Mouse (Mus musculus): ENCODE results near the gene Amt.
A peak's percentile ranks its signal among the peaks of the same experiment; 100 is the strongest.
"Not testable (repeated sequence)": the region's sequence is repeated elsewhere in the genome, so short reads cannot be mapped to it uniquely, and the experiment has no call there.

The Amt gene

GRCm38 (mm10) chr9:108280071-108280828 is 16.4 kb upstream of the Amt start:
- no peak for DNase-seq (ENCODE audit: low spot score)

GRCm38 (mm10) chr9:108284410-108284809 is 12.2 kb upstream of the Amt start:
- peak; percentile 71 for DNase-seq (ENCODE audit: low spot score)

DNA sequence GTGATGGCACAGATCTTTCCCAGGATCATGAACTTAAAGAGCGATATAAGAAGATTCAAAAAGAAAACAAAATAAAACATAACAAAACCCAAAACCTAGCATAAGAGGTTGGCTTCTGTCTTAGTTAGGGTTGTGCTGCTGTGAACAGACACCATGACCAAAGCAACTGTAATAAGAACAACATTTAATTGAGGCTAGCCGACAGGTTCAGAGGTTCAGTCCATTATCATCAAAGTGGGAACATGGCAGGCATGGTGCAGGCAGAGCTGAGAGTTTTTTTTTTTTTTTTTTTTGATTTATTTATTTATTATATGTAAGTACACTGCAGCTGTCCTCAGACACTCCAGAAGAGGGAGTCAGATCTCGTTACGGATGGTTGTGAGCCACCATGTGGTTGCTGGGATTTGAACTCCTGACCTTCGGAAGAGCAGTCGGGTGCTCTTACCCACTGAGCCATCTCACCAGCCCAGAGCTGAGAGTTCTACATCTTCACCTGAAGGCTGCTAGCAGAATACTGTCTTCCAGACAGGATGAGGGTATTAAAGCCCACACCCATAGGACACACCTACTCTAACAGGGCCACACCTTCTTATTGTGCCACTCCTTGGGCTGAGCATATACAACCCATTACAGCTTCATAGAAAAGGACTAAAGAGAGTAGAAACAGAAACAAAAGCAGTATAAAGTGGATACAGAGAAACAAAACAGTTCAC is 9.0 kb upstream of the Amt start:
- not testable (repeated sequence) for DNase-seq (ENCODE audit: low spot score)

GRCm38 (mm10) chr9:108289347-108289746 is 7.3 kb upstream of the Amt start:
- no peak for DNase-seq (ENCODE audit: low spot score)

- peak; percentile 77 for DNase-seq (ENCODE audit: low spot score)
Measured at GRCm38 (mm10) chr9:108290016-108290750, 6.5 kb upstream of the Amt start, which contains the start of gene Nicn1. Nicn1 (plus strand) TSS chr9:108290429.

- no peak for DNase-seq (ENCODE audit: low spot score)
Measured at GRCm38 (mm10) chr9:108290773-108291172, 5.9 kb upstream of the Amt start.

DNA sequence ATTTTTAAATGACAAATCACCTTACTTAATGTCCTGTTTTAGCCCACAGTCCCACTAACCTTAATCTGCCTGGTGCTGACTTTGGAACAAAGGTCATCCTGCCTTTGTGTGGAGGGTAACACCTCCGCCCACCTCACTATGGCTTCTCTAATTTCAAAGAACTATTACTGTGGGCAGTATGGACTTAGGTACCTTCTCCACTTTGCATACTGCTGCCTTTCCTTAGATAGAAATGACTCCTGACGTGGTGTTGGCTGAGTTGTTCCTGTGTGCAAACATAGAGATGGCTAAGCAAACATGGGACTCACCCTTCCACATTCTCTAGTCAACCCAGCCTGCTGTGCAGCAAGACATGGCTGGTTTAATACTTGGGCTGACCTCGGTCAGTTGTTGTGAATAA is 5.2 kb downstream of the Amt start:
- no peak for DNase-seq (ENCODE audit: low spot score)

- no peak for DNase-seq (ENCODE audit: low spot score)
Measured at GRCm38 (mm10) chr9:108304716-108305115, 8.1 kb downstream of the Amt start.

GRCm38 (mm10) chr9:108305170-108305569 is 8.5 kb downstream of the Amt start:
- DNase-seq (ENCODE audit: low spot score), result peak; percentile 21

- DNase-seq (ENCODE audit: low spot score), result peak; percentile 97
Measured at GRCm38 (mm10) chr9:108305629-108306520, 9.2 kb downstream of the Amt start, which contains the start of the genes Rhoa and Tcta. Rhoa (plus strand) TSS chr9:108306129. Tcta (minus strand) TSS chr9:108306160.

GRCm38 (mm10) chr9:108306571-108306980 is 9.9 kb downstream of the Amt start:
- DNase-seq (ENCODE audit: low spot score), result peak; percentile 76

DNA sequence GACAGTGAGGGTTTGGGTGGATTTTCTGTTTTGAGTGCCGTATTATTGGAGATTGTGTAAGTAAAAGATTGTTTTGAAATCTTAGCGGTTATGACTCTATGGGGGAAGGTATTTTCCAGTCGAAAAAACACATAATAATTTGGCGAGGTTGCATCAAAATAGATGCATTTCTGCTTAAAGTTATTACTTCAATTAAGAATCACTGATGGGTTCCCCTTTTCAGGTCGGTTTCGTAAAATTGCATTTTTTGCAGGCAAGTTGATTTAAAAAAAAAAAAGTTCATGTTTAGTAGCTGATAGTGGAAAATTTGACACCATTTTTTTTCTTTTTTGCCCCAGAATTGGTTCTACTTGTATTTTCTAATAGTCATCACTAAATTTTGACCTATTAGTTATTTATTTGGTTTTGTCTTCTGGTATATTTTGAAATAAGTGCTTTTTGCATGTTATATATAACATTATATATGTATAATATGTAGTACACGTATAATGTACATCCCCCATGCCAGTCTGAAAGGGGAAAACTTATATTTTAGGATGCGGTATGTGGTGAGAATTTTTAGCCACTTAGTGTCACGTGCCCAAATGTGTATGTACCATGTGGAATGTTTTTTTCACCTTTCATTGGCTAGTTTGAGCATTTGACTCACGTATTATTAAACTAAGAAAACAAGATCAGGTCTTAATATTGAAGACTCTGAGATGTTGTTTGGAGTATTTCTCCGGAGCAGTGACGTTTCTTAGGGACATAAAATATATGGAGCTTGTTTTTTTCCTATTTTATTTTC is 10.6 kb downstream of the Amt start:
- no peak for DNase-seq (ENCODE audit: low spot score)

DNA sequence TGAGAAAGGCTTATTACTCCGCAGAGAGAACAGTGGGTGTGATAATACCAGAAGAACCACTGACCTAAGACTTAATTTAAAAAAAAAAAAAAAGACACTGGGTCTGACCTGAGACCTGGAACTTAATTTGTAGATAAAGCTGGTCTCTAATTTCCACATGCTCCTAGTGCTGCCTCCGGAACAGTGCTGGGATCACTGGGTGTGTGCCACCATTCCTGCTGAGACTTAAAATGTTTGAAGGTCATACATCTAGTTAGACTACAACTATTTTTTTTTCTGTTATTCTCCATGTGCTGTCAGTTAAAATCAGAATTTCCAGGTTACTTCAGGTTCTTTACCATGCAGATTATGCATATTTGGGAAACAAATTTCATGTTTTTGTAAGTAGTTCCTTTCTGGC is 11.5 kb downstream of the Amt start:
- DNase-seq (ENCODE audit: low spot score), result no peak

DNA sequence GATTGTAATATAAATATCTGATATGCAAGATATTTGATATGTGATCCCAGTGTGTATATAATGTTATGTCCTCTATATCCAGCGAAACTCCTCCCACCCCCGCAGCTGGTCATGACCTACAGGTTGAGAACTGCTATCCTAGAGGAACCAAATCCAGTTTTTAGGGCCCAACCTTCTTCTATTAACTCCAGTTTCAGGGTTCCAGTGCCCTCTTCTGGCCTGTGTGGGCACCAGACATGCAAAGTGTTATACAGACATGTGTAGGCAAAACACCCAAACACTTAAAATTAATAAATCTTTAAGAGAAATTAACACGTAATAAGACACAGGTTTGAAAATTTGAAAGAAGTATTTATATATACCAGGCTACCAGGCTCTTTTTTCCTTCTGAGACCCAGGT is 20.9 kb downstream of the Amt start:
- no peak for DNase-seq (ENCODE audit: low spot score)

DNA sequence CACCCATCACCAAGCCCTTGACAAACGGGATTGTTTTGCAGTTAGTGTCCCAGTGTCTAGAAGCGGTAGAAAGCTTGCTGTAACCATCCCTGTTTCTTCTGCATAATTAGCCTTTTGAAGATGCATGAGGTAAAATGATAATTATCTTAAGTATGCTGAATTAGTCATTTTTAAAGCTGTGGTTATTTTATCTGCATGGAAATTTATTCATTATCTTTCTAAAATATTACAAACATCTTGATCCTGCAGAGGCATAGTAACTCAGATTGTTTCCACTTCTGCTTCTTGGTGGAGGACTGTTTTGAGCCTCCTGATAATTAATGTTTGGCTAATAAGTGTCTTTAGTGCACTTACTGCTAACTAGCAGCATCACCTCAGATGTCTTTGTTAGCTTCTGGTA is 21.8 kb downstream of the Amt start:
- DNase-seq (ENCODE audit: low spot score), result no peak

- not testable (repeated sequence) for DNase-seq (ENCODE audit: low spot score)
Measured at GRCm38 (mm10) chr9:108322054-108322453, 25.4 kb downstream of the Amt start.

DNA sequence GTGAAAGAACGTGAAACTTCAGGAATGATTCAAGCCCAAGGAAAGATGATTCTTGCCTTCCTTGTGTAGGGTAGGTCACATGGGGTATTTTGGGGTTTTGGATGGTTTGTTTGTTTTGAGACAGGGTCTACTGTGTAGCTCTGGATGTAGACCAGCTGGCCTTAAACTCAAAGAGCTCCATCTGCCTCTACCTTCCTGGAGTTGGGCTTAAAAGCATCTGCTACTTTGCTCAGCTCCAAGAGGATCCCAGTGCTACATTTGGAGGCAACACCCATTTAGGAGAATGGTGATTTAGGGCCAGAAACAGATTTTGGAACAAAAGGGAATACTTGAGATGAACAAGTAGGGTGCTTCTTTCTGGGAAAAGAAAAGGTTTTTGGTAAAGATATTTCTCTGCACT is 28.1 kb downstream of the Amt start:
- DNase-seq (ENCODE audit: low spot score), result no peak

DNA sequence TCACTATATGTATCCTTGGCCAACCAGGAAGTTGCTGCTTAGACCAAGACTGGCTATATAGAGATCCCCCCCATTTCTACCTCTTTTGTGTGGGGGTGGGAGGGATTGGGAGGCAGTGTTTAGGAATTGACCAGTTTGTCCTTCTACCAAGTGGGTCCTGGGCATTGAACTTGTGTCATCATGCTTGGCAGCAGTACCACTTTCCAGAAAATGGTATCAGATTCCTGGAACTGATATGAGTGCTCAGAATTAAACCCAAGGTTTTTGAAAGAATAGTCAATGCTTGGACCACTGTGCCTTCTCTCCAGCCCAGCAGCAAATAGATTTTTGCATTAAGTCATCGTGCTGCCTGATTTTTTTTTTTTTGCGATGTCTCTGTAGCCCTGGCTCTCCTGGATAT is 29.2 kb downstream of the Amt start:
- no peak for DNase-seq (ENCODE audit: low spot score)

GRCm38 (mm10) chr9:108337848-108338550 is 41.3 kb downstream of the Amt start:
- DNase-seq (ENCODE audit: low spot score), result no peak

DNA sequence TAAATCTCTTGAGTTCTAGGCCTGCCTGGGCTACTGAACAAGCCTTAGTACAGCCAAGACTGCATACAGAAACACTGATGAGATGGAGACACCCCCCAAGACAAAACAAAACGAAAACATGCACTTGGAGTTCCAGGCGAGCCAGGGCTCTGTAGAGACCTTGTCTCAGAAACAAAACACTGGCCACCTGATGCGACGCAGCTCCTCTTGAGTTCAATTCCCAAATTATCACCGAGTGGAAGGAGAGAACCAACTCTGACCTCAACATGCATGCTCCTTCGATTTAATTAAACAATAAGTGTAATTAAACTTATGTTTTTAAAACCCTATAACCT is 41.9 kb downstream of the Amt start:
- DNase-seq (ENCODE audit: low spot score), result no peak

Measured in spleen, adult 12 weeks (tissue).